Comparison of ENCODE assay signal across 8 mouse cellular contexts in the genomic region with DNA sequence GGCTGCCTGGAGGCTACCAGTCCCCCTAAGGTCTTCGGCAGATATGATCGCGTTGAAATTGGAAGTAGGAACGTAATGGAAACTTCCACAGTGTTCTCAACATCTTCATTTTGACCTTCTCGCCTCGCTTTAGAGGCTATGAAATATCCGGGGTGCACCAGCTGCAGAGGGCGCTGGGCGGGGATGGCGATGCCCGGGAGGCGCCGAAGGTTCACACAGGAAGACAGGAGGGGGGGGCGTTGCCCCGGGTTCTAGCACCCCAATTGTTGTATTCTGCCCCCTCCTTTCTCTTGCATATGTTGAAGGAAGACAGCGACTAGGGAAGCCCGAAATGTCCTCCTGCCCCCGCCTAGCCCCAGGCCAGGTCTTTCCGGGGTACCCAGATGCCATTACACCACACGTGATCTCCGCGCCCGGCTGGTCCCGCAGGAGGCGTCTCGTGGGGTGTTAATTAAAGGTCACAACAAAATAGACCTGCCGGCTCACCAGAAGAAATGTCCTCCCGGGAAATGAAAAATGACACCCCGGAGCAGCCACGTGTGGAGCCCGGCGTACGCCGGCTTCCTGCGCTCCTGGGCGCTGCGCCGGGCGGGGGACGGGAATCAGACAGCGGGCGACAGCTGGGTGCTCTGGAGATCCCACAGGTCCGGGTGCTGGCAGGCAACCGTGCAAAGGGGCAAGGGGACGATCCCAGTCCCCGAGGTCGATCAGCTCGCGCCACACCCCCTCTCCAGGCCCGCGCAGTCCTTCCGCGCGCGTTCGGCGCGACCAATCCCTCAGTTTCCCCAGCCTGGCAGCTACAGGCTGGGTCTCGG. TPM values are rescaled to one million over a fixed set of nuclear protein-coding genes. Genes with fewer than 3 reads are reported as not detected.
DNase-seq lines count a peak whose midpoint lies in the region; ATAC-seq and TF ChIP-seq lines count a peak whose summit lies in the region.

No protein-coding gene starts in this region.

- peak; percentile 34 for ATAC-seq in forebrain, embryonic 11.5 days (replicated peaks; ENCODE audit: low FRiP score)
- peak; percentile 47 for ATAC-seq in heart, embryonic 14.5 days (ENCODE audit: insufficient number of reproducible peaks, insufficient read depth, low FRiP score, low read depth)
- ATAC-seq in liver, embryonic 13.5 days (ENCODE audit: low read depth) = 0 out of 2 replicates have a peak, but pooled peaks have one; percentile 16
- peak; percentile 21 for ATAC-seq in neural tube, embryonic 11.5 days (ENCODE audit: insufficient read depth, low FRiP score, low TSS enrichment)

- H3K27me3 ChIP-seq in C2C12 (ENCODE audit: control insufficient read depth, insufficient read depth, insufficient read length) = no peaks in the 10 kb centered on the region
- peaks cover 29% of the 10 kb centered on the region for H3K27me3 ChIP-seq in forebrain, embryonic 11.5 days (ENCODE audit: control insufficient read depth, insufficient read depth, low read length)
- no peaks in the 10 kb centered on the region for H3K27me3 ChIP-seq in heart, embryonic 14.5 days (ENCODE audit: control insufficient read depth, insufficient read depth, low read length)
- H3K27me3 ChIP-seq in liver, embryonic 13.5 days = peaks cover 60% of the 10 kb centered on the region
- H3K27me3 ChIP-seq in neural tube, embryonic 11.5 days (ENCODE audit: control insufficient read depth, insufficient read depth, low read length) = peaks cover 11% of the 10 kb centered on the region

- peak; percentile 3 for TF ChIP-seq CTCF in C2C12 (IDR thresholded peaks at IDR 0.05; ENCODE audit: control insufficient read depth, insufficient read depth, insufficient read length)
- no peak for TF ChIP-seq CTCF in bone marrow macrophage, adult 2 months (IDR thresholded peaks at IDR 0.05; ENCODE audit: low read depth, low read length)

- no peak for TF ChIP-seq POLR2A in bone marrow macrophage, adult 2 months (IDR thresholded peaks at IDR 0.05; ENCODE audit: borderline replicate concordance, low read depth, low read length)

- peak overlapping the region; percentile 42 for H3K4me3 ChIP-seq in C2C12 (ENCODE audit: insufficient read depth, poor library complexity, severe bottlenecking)
- peak overlapping the region; percentile 62 for H3K4me3 ChIP-seq in bone marrow macrophage, adult 2 months (ENCODE audit: insufficient read depth, low read length)
- H3K4me3 ChIP-seq in forebrain, embryonic 11.5 days (ENCODE audit: low read depth, low read length) = peak overlapping the region; percentile 56
- peak overlapping the region; percentile 61 to 85 for H3K4me3 ChIP-seq in heart, embryonic 14.5 days (ENCODE audit: control insufficient read depth in 1 of 2, insufficient read depth in 1 of 2, low read depth in 1 of 2, low read length in 2 of 2)
- H3K4me3 ChIP-seq in liver, embryonic 13.5 days (replicated peaks) = peak overlapping the region; percentile 56
- H3K4me3 ChIP-seq in neural tube, embryonic 11.5 days (ENCODE audit: low read depth, low read length) = peak overlapping the region; percentile 63

- H3K79me2 ChIP-seq in C2C12 (ENCODE audit: control insufficient read depth, insufficient read depth) = peaks cover 26% of the 10 kb centered on the region

- DNase-seq in forebrain, embryonic 11.5 days (ENCODE audit: low spot score) = peak; percentile 72
- peak; percentile 57 for DNase-seq in kidney, postnatal 10 days
- DNase-seq in liver, embryonic 13.5 days = no peak
- DNase-seq in neural tube, embryonic 11.5 days (ENCODE audit: low spot score) = peak; percentile 67
- peak; percentile 2 for DNase-seq in thymus, postnatal 0 days (ENCODE audit: low spot score)

- peaks cover 5% of the 10 kb centered on the region; the same call in 1 of the 2 replicates for H3K4me1 ChIP-seq in bone marrow macrophage, adult 2 months (ENCODE audit: control insufficient read depth, insufficient read depth, low read length)
- H3K4me1 ChIP-seq in forebrain, embryonic 11.5 days (replicated peaks; ENCODE audit: control insufficient read depth, insufficient read depth, low read length) = peaks cover 7% of the 10 kb centered on the region; the same call in 1 of the 2 replicates
- H3K4me1 ChIP-seq in heart, embryonic 14.5 days (ENCODE audit: control insufficient read depth in 2 of 2, insufficient read depth in 2 of 2, low read length in 2 of 2) = peaks cover 4 to 17% of the 10 kb centered on the region in 2 experiments; a peak in 3 of 4 replicates
- H3K4me1 ChIP-seq in liver, embryonic 13.5 days (replicated peaks) = peaks cover 30% of the 10 kb centered on the region
- H3K4me1 ChIP-seq in neural tube, embryonic 11.5 days (ENCODE audit: control insufficient read depth, insufficient read depth, low read length) = peaks cover 24% of the 10 kb centered on the region

- H3K27ac ChIP-seq in bone marrow macrophage, adult 2 months (ENCODE audit: insufficient read depth, low read depth, low read length) = no peak overlapping the region
- no peak overlapping the region for H3K27ac ChIP-seq in forebrain, embryonic 11.5 days (ENCODE audit: low read depth, low read length)
- peak overlapping the region; percentile 72 to 86 for H3K27ac ChIP-seq in heart, embryonic 14.5 days (replicated peaks in 1 of 2; ENCODE audit: control insufficient read depth in 1 of 2, insufficient read depth in 1 of 2, low read depth in 2 of 2, low read length in 2 of 2)
- no peak overlapping the region for H3K27ac ChIP-seq in liver, embryonic 13.5 days
- peak overlapping the region; percentile 63 for H3K27ac ChIP-seq in neural tube, embryonic 11.5 days (ENCODE audit: low read depth, low read length)

- H3K9ac ChIP-seq in forebrain, embryonic 11.5 days (ENCODE audit: low read length) = peak overlapping the region; percentile 60
- H3K9ac ChIP-seq in heart, embryonic 14.5 days (ENCODE audit: low read length) = peak overlapping the region; percentile 88
- no peak overlapping the region for H3K9ac ChIP-seq in liver, embryonic 13.5 days
- H3K9ac ChIP-seq in neural tube, embryonic 11.5 days (ENCODE audit: low read length) = peak overlapping the region; percentile 69

- no peaks in the 10 kb centered on the region for H3K79me3 ChIP-seq in C2C12 (ENCODE audit: low read depth)

- peak overlapping the region; percentile 16 for H3ac ChIP-seq in C2C12 (ENCODE audit: control insufficient read depth, insufficient read length, low read depth)

- H3K36me3 ChIP-seq in C2C12 (ENCODE audit: control insufficient read depth, insufficient read depth) = no peaks in the 10 kb centered on the region
- H3K36me3 ChIP-seq in forebrain, embryonic 11.5 days (ENCODE audit: control insufficient read depth, insufficient read depth, low read length) = no peaks in the 10 kb centered on the region
- H3K36me3 ChIP-seq in heart, embryonic 14.5 days (ENCODE audit: control insufficient read depth, insufficient read depth, low read length) = 0 out of 2 replicates have a peak, but pooled peaks cover 8% of the 10 kb centered on the region
- H3K36me3 ChIP-seq in liver, embryonic 13.5 days = no peaks in the 10 kb centered on the region
- no peaks in the 10 kb centered on the region for H3K36me3 ChIP-seq in neural tube, embryonic 11.5 days (ENCODE audit: control insufficient read depth, insufficient read depth, low read length)

- H3K4me2 ChIP-seq in forebrain, embryonic 11.5 days (ENCODE audit: low read depth, low read length, severe bottlenecking) = peak overlapping the region; percentile 100
- peak overlapping the region; percentile 100 for H3K4me2 ChIP-seq in heart, embryonic 14.5 days (ENCODE audit: low read length)
- peak overlapping the region; percentile 76 for H3K4me2 ChIP-seq in liver, embryonic 13.5 days
- H3K4me2 ChIP-seq in neural tube, embryonic 11.5 days (ENCODE audit: low read depth) = peak overlapping the region; percentile 99

- no peaks in the 10 kb centered on the region for H3K9me3 ChIP-seq in forebrain, embryonic 11.5 days (ENCODE audit: control insufficient read depth, low read length)
- H3K9me3 ChIP-seq in heart, embryonic 14.5 days (ENCODE audit: control insufficient read depth, low read length) = no peaks in the 10 kb centered on the region
- H3K9me3 ChIP-seq in liver, embryonic 13.5 days (replicated peaks) = no peaks in the 10 kb centered on the region
- H3K9me3 ChIP-seq in neural tube, embryonic 11.5 days (ENCODE audit: control insufficient read depth, low read length) = no peaks in the 10 kb centered on the region

- 0% methylated on average over 59 of the region's 59 CpGs for WGBS in forebrain, embryonic 11.5 days
- WGBS in heart, embryonic 14.5 days = under 1% methylated on average over 58 of the region's 59 CpGs
- WGBS in liver, embryonic 13.5 days (ENCODE audit: insufficient replicate concordance) = under 1% methylated on average over 59 of the region's 59 CpGs
- WGBS in neural tube, embryonic 11.5 days = under 1% methylated on average over 58 of the region's 59 CpGs

TF ChIP-seq in C2C12, 6 proteins besides CTCF, POLR2A, EP300 and RAD21:
- TF ChIP-seq MYOG (IDR thresholded peaks at IDR 0.05; ENCODE audit: control insufficient read depth, extremely low read depth, insufficient read length) (no peak), MYOD1 (IDR thresholded peaks at IDR 0.05; ENCODE audit: control insufficient read depth, insufficient read length, low read depth) (peak; percentile 48), USF1 (IDR thresholded peaks at IDR 0.05; ENCODE audit: low read depth) (peak; percentile 58)

RNA-seq across cellular contexts. Expression of a gene that starts 1.2 kb away (rescaled TPM):
- polyA plus RNA-seq in C2C12 (2012; fragmentation: generic; extraction: Trizol) = 1.8 TPM
- 0.15 and 0.17 TPM in 2 replicates for polyA plus RNA-seq in bone marrow macrophage, adult 2 months (2012; ENCODE audit: insufficient read depth, insufficient read length, missing spikeins)
- 6.0 and 8.1 TPM in 2 replicates for polyA plus RNA-seq in forebrain, embryonic 11.5 days (2014; fragmentation: Nextera tagmentation; extraction: Ambion mirVana)
- polyA plus RNA-seq in heart, embryonic 14.5 days (2014; fragmentation: Nextera tagmentation; extraction: Ambion mirVana) = 12.7 and 14.4 TPM in 2 replicates
- polyA plus RNA-seq in liver, embryonic 13.5 days (2015; fragmentation: Nextera tagmentation; extraction: Ambion mirVana) = 0.10 and 0.21 TPM in 2 replicates
- polyA plus RNA-seq in neural tube, embryonic 11.5 days (2014; fragmentation: Nextera tagmentation; extraction: Ambion mirVana) = 6.5 and 8.4 TPM in 2 replicates
- polyA plus RNA-seq in thymus, postnatal 0 days (2015; fragmentation: Nextera tagmentation; extraction: Ambion mirVana) = 0.01 and 0.07 TPM in 2 replicates

Comparison
In these comparisons a context has a peak if more than half of its experiments do, and no peak if none do; other contexts are left out.
1. H3K27ac ChIP-seq: peak in heart, embryonic 14.5 days (2 of 2) and neural tube, embryonic 11.5 days (single experiment); none in bone marrow macrophage, adult 2 months (single experiment), forebrain, embryonic 11.5 days (single experiment) and liver, embryonic 13.5 days (single experiment).
2. Peak in every context shown above with its lines, with median percentiles within 50 percentile points of each other: H3K4me3 ChIP-seq, ATAC-seq and H3K4me2 ChIP-seq.